Mouse (Mus musculus): ENCODE data around the gene Tm7sf2. TPM values are rescaled to one million over a fixed set of nuclear protein-coding genes. Genes with fewer than 3 reads are reported as not detected.

Tm7sf2 gene
- total RNA-seq (2023), result 10 to 100 TPM; 11.2 to 16.4 TPM

DNA sequence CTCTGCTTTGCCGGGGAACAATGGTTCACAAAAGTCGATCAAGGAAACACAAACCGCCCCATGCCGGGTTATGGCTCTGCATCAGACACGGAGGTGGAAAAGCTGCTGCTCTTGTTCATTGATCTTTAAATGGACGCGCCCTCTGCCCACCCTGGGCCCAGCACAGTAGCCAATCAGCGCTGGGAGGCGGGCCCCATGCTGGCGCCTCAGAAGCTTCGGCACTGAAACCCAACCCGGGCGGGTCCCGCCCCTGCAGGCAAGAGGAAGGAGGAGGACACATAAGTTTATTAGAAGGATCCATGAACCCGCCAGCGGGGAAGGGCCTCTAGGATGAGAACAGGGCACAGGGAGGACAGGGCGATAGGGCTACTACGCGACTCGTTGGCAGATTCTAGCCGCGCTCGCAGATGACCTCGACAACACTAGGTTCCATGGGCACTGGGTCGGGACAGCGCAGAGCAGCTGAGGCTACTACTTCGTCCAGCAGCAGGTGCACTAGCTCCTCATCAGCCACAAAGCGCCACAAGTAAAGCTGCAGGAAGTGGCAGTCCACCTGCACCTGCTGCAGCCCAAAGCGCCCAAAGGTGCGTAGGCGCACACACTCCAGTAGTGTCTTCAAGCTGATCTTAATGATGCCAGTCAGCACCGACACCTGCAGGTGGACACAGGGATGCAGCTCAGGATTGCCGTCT lies at the start of gene Tm7sf2:
Gene Tm7sf2, minus strand, starts transcription at position 650 of the 692 bp plus-strand sequence.

DNA sequence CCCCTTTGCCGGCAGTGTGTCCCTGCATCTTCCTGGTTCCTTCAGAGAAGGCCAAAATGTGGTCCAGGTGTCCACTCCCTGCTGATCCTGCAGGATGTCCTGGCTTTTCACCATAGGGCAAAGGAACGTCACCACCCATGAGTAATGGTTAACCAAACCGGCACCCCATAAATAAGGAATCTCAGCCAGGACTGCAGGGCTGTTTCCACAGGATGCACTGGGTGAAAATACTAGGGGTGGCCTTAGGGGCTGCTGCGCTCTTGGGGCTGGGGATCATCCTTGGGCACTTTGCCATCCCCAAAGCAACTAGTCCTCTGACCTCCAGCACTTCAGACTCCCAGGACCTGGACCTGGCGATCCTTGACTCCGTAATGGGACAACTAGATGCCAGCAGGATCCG lies 37.4 kb upstream of the Tm7sf2 start, which contains the start of gene Naaladl1:
Gene Naaladl1, plus strand, starts transcription at position 197 of the 400 bp plus-strand sequence.

DNA sequence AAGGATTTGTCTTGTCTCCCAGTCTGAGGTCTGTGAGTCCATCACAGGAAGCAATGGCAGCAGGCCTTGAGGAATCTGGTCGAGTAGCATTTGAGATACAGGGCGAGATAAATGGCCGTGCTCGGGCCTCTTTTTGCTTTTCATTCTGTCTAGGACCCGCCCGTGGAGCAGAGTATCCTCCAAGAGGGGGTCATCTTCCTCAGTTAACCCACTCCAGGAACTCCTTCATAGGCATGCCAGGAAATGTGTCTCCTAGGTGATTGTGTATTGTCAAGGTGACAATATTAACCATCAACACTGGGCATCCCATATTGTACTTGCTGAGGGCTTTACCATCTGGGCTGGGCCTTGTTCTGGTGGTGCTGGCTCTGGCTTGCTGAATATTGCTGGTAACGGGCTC lies 25.9 kb upstream of the Tm7sf2 start, which contains the start of gene AC131692.1:
Gene AC131692.1, plus strand, starts transcription at position 301 of the 400 bp plus-strand sequence.

DNA sequence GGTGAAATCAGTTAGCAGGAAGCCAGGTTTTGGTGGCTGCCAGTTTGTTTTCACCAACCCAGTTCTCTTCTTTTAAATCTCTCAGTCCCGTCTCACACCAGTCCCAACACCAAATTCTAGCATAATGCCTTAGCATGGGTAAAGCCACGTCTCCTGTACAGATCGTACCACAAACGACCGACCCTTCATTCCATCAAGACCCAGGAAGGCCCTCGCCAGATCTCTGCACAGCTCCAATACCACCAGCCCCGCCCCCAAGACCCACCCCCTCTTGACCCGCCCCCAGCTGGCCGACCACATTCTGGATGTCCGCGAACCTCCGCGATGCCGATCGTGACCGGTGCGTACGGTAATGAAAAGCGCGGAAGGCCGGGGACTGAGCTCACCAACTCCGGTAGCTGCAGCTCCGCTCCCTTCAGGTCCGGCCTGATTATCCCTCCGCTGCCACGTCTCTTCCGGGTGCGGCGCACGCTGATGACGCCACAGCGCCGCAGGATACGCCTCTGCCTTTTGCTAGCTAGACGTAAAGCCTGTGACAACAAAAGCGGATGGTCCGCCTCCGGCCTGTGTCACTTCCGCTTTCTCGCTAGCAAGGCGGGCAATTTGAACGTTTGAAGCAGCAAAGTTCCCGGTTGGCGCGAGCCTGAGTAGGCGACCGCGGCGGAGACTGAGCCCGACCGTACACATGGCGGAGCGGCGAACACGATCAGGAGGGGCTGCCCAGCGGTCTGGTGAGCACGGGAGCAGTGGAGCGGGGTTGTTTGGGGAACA lies 16.5 kb upstream of the Tm7sf2 start, which contains the start of the genes Zfpl1 and Cdca5:
Gene Zfpl1, minus strand, starts transcription at position 479 of the 771 bp plus-strand sequence.
Gene Cdca5, plus strand, starts transcription at position 506 of the 771 bp plus-strand sequence.

DNA sequence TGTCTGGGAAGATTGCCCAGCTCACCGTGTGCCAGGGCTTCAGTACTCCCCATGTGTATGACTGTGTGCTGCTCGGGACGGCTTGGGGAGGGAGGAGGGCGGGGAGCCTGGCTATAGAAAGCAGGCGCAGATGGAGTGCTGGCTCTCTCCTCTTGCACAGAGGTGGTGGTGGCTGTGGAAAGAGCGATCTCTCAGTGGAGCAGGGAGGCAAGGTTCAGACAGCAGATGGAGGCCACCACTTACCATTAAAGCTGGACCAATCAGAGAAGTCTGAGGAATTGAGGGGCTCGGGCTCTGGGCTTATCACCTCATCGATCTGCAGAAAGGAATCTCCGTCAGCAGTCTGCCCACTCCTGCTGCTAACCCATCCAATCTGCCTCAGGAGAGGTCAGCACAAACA lies 14.0 kb upstream of the Tm7sf2 start, which contains the start of gene Gm28374:
Gene Gm28374, minus strand, starts transcription at position 101 of the 400 bp plus-strand sequence.

DNA sequence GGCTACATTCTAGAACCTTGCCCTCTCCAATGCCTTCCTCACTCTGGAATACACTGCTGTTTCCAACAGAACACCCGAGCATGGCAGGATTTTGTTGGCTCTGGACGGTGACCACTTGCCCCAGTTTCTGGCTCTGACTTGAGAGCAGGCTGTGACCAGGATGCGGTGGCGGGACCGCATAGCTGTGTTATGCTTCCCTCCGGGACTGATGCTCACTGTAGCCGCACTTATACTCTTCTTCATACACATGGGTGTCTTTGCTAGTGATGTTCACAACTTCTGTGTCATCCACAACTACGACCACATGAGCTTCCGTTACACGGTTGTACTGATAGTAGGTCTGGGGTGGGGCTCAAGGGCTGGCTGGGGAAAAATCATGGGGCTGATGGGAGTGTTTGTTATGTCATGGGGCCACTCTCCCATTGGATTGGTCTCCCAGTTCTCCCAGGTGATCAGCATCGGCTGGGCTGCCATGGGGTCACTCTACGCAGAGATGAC lies 11.9 kb upstream of the Tm7sf2 start, which contains the start of gene Tmem262:
Gene Tmem262, plus strand, starts transcription at position 51 of the 498 bp plus-strand sequence.

DNA sequence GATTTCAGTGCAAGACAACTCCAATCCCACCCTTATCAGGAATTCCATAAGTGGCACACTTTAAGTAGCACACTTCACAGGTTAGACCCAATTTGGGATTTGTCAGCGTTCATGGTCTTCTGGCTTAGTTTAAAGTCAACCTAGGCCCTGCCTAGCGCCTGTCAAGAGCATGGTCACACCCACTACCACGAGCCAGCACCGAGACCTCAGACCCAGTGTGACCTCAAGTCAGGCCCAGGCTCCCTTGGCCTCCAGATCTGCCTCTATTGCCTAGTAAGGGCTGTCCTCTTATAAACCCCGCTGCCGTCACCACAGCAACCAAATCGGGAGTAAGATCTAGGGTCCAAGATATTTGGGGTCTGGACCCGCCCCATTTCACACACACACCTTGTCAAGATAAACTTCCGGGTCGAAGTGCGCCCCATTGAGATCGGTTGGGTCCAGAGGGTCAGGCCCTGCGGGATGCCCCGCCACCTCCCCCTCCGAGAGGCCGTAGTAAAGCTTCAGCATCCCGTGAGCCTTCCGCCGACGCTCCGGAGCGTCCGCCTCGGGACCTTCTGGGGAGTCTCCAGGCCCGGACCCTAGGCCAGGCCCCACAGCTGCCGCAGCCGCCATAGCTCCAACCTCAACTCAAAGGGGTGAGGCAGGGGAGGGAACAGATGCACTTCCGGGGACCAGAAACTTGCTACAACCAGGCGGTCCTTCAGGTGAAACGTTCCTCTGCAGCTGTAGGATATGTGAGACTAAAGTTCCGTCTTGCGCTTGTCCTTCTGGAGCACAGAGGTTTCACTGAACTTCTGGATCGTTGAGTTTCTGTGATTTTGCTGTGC lies 8.6 kb upstream of the Tm7sf2 start, which contains the start of gene Vps51:
Gene Vps51, minus strand, starts transcription at position 668 of the 830 bp plus-strand sequence.

DNA sequence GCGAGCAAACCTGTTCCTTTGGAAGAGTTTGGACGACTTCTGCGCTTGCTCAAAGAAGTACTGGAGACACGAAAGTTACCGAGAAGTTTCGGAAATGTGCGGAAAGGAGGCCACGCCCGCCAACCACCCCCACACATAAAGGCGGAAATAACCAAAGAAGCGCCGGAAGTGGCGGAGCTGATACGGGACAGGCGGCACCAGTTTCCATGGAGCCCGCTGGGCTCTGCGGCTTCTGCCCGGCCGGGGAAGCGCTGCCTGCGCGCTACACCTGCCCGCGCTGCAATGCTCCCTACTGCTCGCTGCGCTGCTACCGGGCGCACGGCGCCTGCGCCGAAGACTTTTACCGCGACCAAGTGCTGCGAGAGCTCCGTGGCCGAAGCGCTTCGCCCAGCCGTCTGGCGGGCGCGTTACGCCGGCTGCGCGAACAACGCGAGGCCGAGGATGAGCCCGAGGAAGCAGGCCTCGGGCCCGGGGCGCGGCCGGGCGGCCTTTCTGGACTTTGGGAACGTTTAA lies 7.1 kb downstream of the Tm7sf2 start, which contains the start of gene Znhit2:
Gene Znhit2, plus strand, starts transcription at position 172 of the 513 bp plus-strand sequence.

DNA sequence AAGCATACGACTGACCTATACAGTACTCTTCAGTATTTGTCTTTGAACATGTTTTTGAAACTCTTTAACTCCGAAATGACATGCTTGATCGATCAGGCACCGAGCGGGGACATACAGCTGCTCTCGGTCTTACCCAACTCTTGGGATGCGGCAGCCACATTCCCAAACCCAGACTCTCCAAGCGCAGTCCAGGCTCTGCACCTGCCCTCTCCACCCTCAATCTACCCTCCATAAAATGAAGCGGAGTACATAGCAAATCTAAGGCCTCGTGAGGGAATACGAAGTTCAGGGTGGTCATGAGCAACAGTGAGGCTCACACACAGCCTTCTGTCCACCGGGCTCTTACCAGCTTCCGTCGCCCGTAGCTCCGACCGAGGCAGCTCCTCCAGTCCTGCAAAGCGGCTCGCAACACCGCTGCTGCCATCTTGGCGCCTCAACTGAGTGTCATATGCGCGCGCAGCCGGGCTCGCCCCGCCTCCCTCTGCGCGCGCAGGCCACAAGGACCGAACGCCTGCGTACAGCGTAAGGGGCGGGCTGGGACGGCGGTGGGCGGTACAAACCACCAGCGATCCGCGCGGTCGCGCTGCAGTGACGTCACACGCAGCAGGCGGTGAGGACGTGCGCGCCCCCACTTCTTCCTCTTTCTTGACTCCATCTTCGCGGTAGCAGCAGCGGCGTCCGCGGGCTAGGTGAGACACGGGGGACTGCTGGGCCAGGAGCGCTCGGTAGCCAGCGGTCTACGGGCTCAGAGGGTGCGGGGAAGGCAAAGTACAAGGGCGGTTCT lies 10.7 kb downstream of the Tm7sf2 start, which contains the start of the genes Mrpl49 and Fau:
Gene Mrpl49, minus strand, starts transcription at position 473 of the 784 bp plus-strand sequence.
Gene Fau, plus strand, starts transcription at position 532 of the 784 bp plus-strand sequence.

DNA sequence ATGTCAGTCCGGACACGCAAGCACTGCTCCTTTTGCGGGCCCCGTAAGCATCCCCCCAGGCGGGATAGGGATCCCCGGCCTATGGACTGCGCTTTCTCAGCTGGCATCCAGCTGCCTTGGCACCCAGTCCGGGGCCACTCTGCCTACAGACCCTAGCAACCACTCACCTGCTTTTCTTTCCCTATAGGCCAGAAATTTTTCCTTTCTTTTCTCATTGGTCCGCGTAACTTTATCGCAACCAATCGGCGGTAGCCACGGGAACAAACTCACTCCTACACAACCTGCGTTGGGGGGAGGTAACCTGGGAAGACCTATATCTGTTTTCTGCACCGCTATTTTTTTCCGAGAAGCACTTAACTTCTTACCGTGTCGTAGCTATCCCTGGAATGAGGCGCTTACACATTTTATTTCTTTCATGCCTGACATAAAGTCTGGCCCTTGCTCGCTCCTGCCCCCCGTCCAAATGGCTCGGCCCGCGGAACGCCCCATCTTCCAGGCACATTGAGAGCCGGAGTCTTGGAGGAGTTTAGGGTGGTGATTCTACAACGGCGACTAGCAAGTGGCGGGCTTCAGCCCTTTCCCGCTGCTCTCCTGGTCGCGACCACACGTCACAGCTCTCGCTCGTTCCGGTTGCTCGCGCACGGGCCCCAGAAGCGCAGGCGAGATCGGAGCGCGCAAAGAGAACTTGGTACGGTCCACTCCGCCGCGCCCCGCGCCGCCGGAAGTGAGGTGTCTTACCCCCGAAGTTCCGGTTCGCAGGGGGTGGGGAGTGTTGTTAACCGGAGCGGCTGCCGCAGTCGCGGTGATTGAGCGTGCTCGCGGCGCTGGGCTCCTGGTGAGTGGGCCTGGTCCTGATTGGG lies 21.6 kb downstream of the Tm7sf2 start, which contains the start of gene Syvn1:
Gene Syvn1, plus strand, starts transcription at position 283 of the 860 bp plus-strand sequence.

DNA sequence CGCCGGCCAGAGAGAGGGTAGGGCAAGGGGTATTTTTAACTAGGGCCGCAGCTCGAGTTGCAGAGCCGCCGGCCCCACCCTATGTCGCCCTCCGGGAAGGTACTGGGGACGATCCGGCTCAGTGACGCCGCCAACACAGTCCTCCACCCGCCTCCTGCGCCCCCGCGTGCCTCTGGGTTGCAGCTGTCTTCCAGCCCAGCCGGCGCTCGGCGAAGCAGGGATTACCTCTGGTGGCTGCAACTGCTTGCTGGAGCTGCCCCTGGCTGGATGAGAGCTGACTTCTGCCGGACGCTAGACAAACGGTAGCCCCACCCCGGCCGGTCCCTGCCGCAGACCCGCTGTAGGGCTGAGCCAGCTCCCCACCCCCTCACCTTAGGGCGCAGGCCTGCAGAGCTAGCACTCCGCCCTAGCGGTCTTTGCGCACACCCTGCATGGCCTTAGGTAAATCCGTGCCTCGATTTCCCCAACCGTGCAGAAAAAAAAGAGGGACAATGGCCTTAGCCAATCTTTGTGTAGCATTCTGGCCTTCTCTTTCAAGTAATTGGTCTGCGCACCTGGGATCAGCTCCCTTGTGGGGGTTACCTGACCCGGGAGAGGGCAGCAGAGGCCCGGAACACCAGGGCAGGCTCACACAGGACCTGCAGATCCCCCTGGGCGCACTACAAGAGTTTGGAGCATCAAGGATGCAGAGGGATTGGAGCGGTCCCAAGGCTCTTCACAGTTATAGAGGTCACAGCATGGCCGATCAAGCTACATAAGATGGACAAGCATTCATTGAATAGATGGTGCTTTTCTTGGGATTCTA lies 52.5 kb downstream of the Tm7sf2 start, which contains the start of gene Capn1:
Gene Capn1, minus strand, starts transcription at position 387 of the 805 bp plus-strand sequence.

Other genes starting within 250 kb of the Tm7sf2 start
- 10 to 100 TPM; 39.6 to 41.7 TPM for gene Frmd8, start 193.1 kb downstream of the Tm7sf2 start, total RNA-seq (2023)
- 10 to 100 TPM; 21.2 to 26.6 TPM for gene Slc25a45, start 190.6 kb downstream of the Tm7sf2 start, total RNA-seq (2023)
- gene Tigd3, start 174.2 kb downstream of the Tm7sf2 start, total RNA-seq (2023), result 1 to 10 TPM; 3.4 to 4.2 TPM
- gene Dpf2, start 155.4 kb downstream of the Tm7sf2 start, total RNA-seq (2023), result 100 to 1,000 TPM; 171 to 191 TPM
- not detected for gene Cdc42ep2, start 143.6 kb downstream of the Tm7sf2 start, total RNA-seq (2023)
- 10 to 100 TPM; 77.0 to 78.2 TPM for gene Pola2, start 104.2 kb downstream of the Tm7sf2 start, total RNA-seq (2023)
- not detected for gene Slc22a20, start 82.2 kb downstream of the Tm7sf2 start, total RNA-seq (2023)
- 100 to 1,000 TPM in 1 of 2 experiments, 10 to 100 TPM in 1; 97.9 to 103 TPM for gene Capn1, start 52.5 kb downstream of the Tm7sf2 start, total RNA-seq (2023)
- 100 to 1,000 TPM; 205 to 221 TPM for gene Syvn1, start 21.8 kb downstream of the Tm7sf2 start, total RNA-seq (2023)
- 10 to 100 TPM; 24.4 to 30.4 TPM for gene Mrpl49, start 10.6 kb downstream of the Tm7sf2 start, total RNA-seq (2023)
- 1,000 to 10,000 TPM; 3,281 to 3,326 TPM for gene Fau, start 10.5 kb downstream of the Tm7sf2 start, total RNA-seq (2023)
- gene Znhit2, start 7.2 kb downstream of the Tm7sf2 start, total RNA-seq (2023), result 10 to 100 TPM; 11.5 to 17.8 TPM
- 100 to 1,000 TPM in 1 of 2 experiments, 10 to 100 TPM in 1; 83.4 to 105 TPM for gene Vps51, start 8.9 kb upstream of the Tm7sf2 start, total RNA-seq (2023)
- not detected for gene Tmem262, start 11.7 kb upstream of the Tm7sf2 start, total RNA-seq (2023)
- gene Gm28374, start 13.9 kb upstream of the Tm7sf2 start, total RNA-seq (2023), result not detected
- gene Zfpl1, start 16.6 kb upstream of the Tm7sf2 start, total RNA-seq (2023), result 10 to 100 TPM; 51.4 to 65.8 TPM
- 1 to 10 TPM; 1.6 TPM for gene Cdca5, start 16.6 kb upstream of the Tm7sf2 start, total RNA-seq (2023)
- not detected for gene AC131692.1, start 26.0 kb upstream of the Tm7sf2 start, total RNA-seq (2023)
- not detected for gene Naaladl1, start 37.4 kb upstream of the Tm7sf2 start, total RNA-seq (2023)
- 1 to 10 TPM; 8.8 to 10.0 TPM for gene Sac3d1, start 50.3 kb upstream of the Tm7sf2 start, total RNA-seq (2023)
- 10 to 100 TPM; 41.1 to 46.7 TPM for gene Snx15, start 59.9 kb upstream of the Tm7sf2 start, total RNA-seq (2023)
- gene Batf2, start 72.6 kb upstream of the Tm7sf2 start, total RNA-seq (2023), result not detected
- 10 to 100 TPM; 31.4 to 32.2 TPM for gene Arl2, start 73.2 kb upstream of the Tm7sf2 start, total RNA-seq (2023)
- gene Majin, start 116.0 kb upstream of the Tm7sf2 start, total RNA-seq (2023), result not detected
- gene Gpha2, start 158.0 kb upstream of the Tm7sf2 start, total RNA-seq (2023), result not detected
- 10 to 100 TPM; 25.7 to 33.0 TPM for gene Ppp2r5b, start 167.5 kb upstream of the Tm7sf2 start, total RNA-seq (2023)
- 100 to 1,000 TPM; 105 to 123 TPM for gene Atg2a, start 173.3 kb upstream of the Tm7sf2 start, total RNA-seq (2023)
- 100 to 1,000 TPM; 212 to 217 TPM for gene Ehd1, start 208.4 kb upstream of the Tm7sf2 start, total RNA-seq (2023)
- gene Cdc42bpg, start 238.1 kb upstream of the Tm7sf2 start, total RNA-seq (2023), result 1 to 10 TPM; 8.0 to 9.0 TPM

All from B cell, adult 67 days (primary cell).